Mouse (Mus musculus) liver, adult 2 months (tissue): ENCODE measurements around the gene Trappc3.

Experiments
- CTCF ChIP-seq: fragments of 200-500 bp; IDR thresholded peaks from 2 replicates; pipeline ENCODE4 v1.5.1; 2011; ENCODE audit warnings: low read depth, low read length, control low read depth
- POLR2A ChIP-seq: fragments of 200-500 bp; IDR thresholded peaks from 2 replicates; pipeline ENCODE4 v1.6.1; 2011; ENCODE audit warnings: low read length, control low read depth; ENCODE audit not compliant: insufficient read depth; ENCODE audit errors: extremely low read depth

GRCm38 (mm10) chr4:126321854-126322511 lies 59.9 kb downstream of the Trappc3 start:
- TF ChIP-seq CTCF (no peak), POLR2A (no peak)
